In genomic region chr8:114452278-114452677, GRCm38 (mm10) we compare ENCODE assay signal across 22 mouse cellular contexts. TPM values are rescaled to one million over a fixed set of nuclear protein-coding genes. Genes with fewer than 3 reads are reported as not detected.
DNase-seq lines count a peak whose midpoint lies in the region; ATAC-seq and TF ChIP-seq lines count a peak whose summit lies in the region.
"Had no signal": no experiment of that assay in that cellular context is flagged by ENCODE, and none has a peak within 500 bp of the region (broad histone marks: within the 10 kb centered on the region; RNA-seq: fewer than 3 reads in every experiment).

No protein-coding gene starts in this region.

- peak; percentile 64; the same call in 1 of the 2 replicates for ATAC-seq in neural tube, embryonic 11.5 days (ENCODE audit: insufficient read depth, low FRiP score, low TSS enrichment)
- ATAC-seq in neural tube, embryonic 15.5 days (ENCODE audit: low FRiP score): no peak

- peak; percentile 9 for DNase-seq in cerebellum, adult 8-10 months
- DNase-seq in cerebellum, adult 11-12 months: no peak
- DNase-seq in heart, adult 11 months: peak; percentile 81
- DNase-seq in heart, postnatal 4 days: no peak
- DNase-seq in neural tube, embryonic 11.5 days (ENCODE audit: low spot score): no peak
- DNase-seq in gastrocnemius, adult 2 months: no peak

- WGBS in neural tube, embryonic 11.5 days: 87% methylated on average over 8 of the region's 8 CpGs
- WGBS in neural tube, embryonic 15.5 days: 86% methylated on average over 8 of the region's 8 CpGs

- no peaks in the 10 kb centered on the region; the same call in 1 of the 2 replicates for H3K4me1 ChIP-seq in neural tube, embryonic 11.5 days (ENCODE audit: control insufficient read depth, insufficient read depth, low read length)
- H3K4me1 ChIP-seq in neural tube, embryonic 15.5 days: peaks cover 3% of the 10 kb centered on the region

- H3K9ac ChIP-seq in neural tube, embryonic 11.5 days (ENCODE audit: low read length): no peak overlapping the region
- H3K9ac ChIP-seq in neural tube, embryonic 15.5 days (replicated peaks): no peak overlapping the region
- H3K9ac ChIP-seq: embryonic facial prominence, embryonic 15.5 days; hindbrain, embryonic 15.5 days had no signal

- H3K4me2 ChIP-seq in neural tube, embryonic 11.5 days (ENCODE audit: low read depth): no peak overlapping the region
- no peak overlapping the region for H3K4me2 ChIP-seq in neural tube, embryonic 15.5 days
- H3K4me2 ChIP-seq: embryonic facial prominence, embryonic 15.5 days had no signal

- TF ChIP-seq CTCF in gastrocnemius, adult 2 months (IDR thresholded peaks at IDR 0.05): no peak

- H3K36me3 ChIP-seq in neural tube, embryonic 11.5 days (ENCODE audit: control insufficient read depth, insufficient read depth, low read length): no peaks in the 10 kb centered on the region
- H3K36me3 ChIP-seq in neural tube, embryonic 15.5 days: 0 out of 2 replicates have a peak, but pooled peaks cover 5% of the 10 kb centered on the region
- H3K36me3 ChIP-seq: hindbrain, embryonic 15.5 days had no signal

- H3K27ac ChIP-seq in neural tube, embryonic 11.5 days (ENCODE audit: low read depth, low read length): no peak overlapping the region
- H3K27ac ChIP-seq in neural tube, embryonic 15.5 days (replicated peaks): no peak overlapping the region
- H3K27ac ChIP-seq in gastrocnemius, adult 2 months: no peak overlapping the region
- H3K27ac ChIP-seq: embryonic facial prominence, embryonic 15.5 days; heart, embryonic 10.5 days had no signal

- intact Hi-C loops in gastrocnemius, adult 2 months (cut with DNase I): loop anchor here (5.0 to 10.0 kb wide), 5 partner anchors 90 to 1985 kb away; partner anchors contain the start of gene Maf

- no peaks in the 10 kb centered on the region for H3K27me3 ChIP-seq in neural tube, embryonic 11.5 days (ENCODE audit: control insufficient read depth, insufficient read depth, low read length)
- no peaks in the 10 kb centered on the region for H3K27me3 ChIP-seq in neural tube, embryonic 15.5 days (replicated peaks)
- H3K27me3 ChIP-seq: hindbrain, embryonic 15.5 days had no signal

- no peaks in the 10 kb centered on the region for H3K9me3 ChIP-seq in neural tube, embryonic 11.5 days (ENCODE audit: control insufficient read depth, low read length)
- H3K9me3 ChIP-seq in neural tube, embryonic 15.5 days (replicated peaks): no peaks in the 10 kb centered on the region
- H3K9me3 ChIP-seq: embryonic facial prominence, embryonic 15.5 days; heart, embryonic 10.5 days; hindbrain, embryonic 15.5 days had no signal

- no peak overlapping the region for H3K4me3 ChIP-seq in neural tube, embryonic 11.5 days (ENCODE audit: low read depth, low read length)
- H3K4me3 ChIP-seq in neural tube, embryonic 15.5 days (replicated peaks): no peak overlapping the region
- no peak overlapping the region for H3K4me3 ChIP-seq in gastrocnemius, adult 2 months
- H3K4me3 ChIP-seq: embryonic facial prominence, embryonic 15.5 days; erythroblast, embryonic 14.5 days; heart, embryonic 10.5 days; hindbrain, embryonic 15.5 days had no signal

RNA-seq across cellular contexts. Expression of gene Wwox, which starts 12.8 kb away (rescaled TPM):
- 10 to 100 TPM; 10.5 to 11.3 TPM for total RNA-seq in heart, postnatal 4 days (2021)
- 11.0 and 12.2 TPM in 2 replicates for polyA plus RNA-seq in neural tube, embryonic 11.5 days (2014; fragmentation: Nextera tagmentation; extraction: Ambion mirVana)
- polyA plus RNA-seq in neural tube, embryonic 15.5 days (2015; fragmentation: Nextera tagmentation; extraction: Ambion mirVana): 12.9 and 13.2 TPM in 2 replicates
- 1 to 10 TPM; 5.9 to 9.0 TPM for total RNA-seq in gastrocnemius, adult 2 months (2021)

RNA-seq across cellular contexts. Expression of gene Clec3a, which starts 34.4 kb away (rescaled TPM):
- 1 to 10 TPM in 1 of 2 experiments, not detected in 1; 1.9 TPM for total RNA-seq in heart, postnatal 4 days (2021)
- polyA plus RNA-seq in neural tube, embryonic 11.5 days (2014; fragmentation: Nextera tagmentation; extraction: Ambion mirVana): 0.59 TPM in 1 of 2 replicates, not detected in the other
- 0.56 TPM in 1 of 2 replicates, not detected in the other for polyA plus RNA-seq in neural tube, embryonic 15.5 days (2015; fragmentation: Nextera tagmentation; extraction: Ambion mirVana)
- total RNA-seq in gastrocnemius, adult 2 months (2021): not detected
- total RNA-seq: adrenal gland, postnatal 25 days; common myeloid progenitor, adult 5-6 weeks; gastrocnemius, adult 8-10 months; gastrocnemius, postnatal 36 days; heart, postnatal 10 days; hematopoietic stem cell, adult 5-6 weeks; MEL had no signal
- polyA plus RNA-seq: cerebellum, adult 2 months; embryonic facial prominence, embryonic 11.5 days; erythroblast, embryonic 14.5 days; heart, embryonic 10.5 days; heart, embryonic 14.5 days; hindbrain, embryonic 15.5 days; intestine, embryonic 16.5 days had no signal

Comparison
In these comparisons a context has a peak if more than half of its experiments do, and no peak if none do; other contexts are left out.
1. DNase-seq: peak in cerebellum, adult 8-10 months (single experiment) and heart, adult 11 months (single experiment); none in cerebellum, adult 11-12 months (single experiment), heart, postnatal 4 days (single experiment), neural tube, embryonic 11.5 days (single experiment) and gastrocnemius, adult 2 months (single experiment).